Mouse (Mus musculus): Measurements from ENCODE around the gene Sptbn4. TPM values are rescaled to one million over a fixed set of nuclear protein-coding genes. Genes with fewer than 3 reads are reported as not detected.

The Sptbn4 gene
- polyA plus RNA-seq, 1 experiment from 2014 or later = 0.51 TPM

DNA sequence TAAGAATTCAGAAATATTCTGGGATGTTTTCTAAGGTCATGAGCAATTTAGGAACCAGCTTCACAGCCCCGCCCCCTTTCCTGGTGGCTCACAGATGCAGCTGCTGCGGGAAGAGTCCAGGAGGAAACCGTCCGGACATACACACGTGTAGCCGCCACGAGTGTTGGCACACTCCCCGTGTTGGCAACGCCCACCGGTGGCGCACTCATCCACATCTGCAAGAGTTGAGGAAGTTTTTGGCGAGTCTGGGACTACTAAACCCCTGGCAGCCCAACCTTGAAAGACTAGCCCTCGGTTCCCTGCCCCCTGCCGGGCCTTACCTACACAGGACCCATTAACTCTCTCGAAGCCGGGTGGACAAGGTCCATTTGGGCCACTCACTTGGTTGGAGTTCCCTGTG is 118.8 kb downstream of the Sptbn4 start:
- ATAC-seq (ENCODE audit: insufficient read depth) (no peak), DNase-seq (no peak)
- Histone ChIP-seq H3K27ac (ENCODE audit: low read depth) (no peak overlapping the region), H3K36me3 (ENCODE audit: insufficient read depth) (peaks cover 22% of the 10 kb centered on the region; the same call in 1 of the 2 replicates), H3K9me3 (ENCODE audit: low read depth, low read length) (no peaks in the 10 kb centered on the region), H3K4me2 (no peak overlapping the region), H3K4me3 (ENCODE audit: low read depth, low read length) (no peak overlapping the region), H3K4me1 (ENCODE audit: insufficient read depth) (peaks cover 20% of the 10 kb centered on the region; the same call in 1 of the 2 replicates), H3K9ac (no peak overlapping the region), H3K27me3 (ENCODE audit: insufficient read depth, low read length) (peaks cover 53% of the 10 kb centered on the region)
- 28% methylated on average over 16 of the region's 16 CpGs for WGBS
- TF ChIP-seq CTCF (IDR thresholded peaks at IDR 0.05; ENCODE audit: low read depth) = no peak

GRCm38 (mm10) chr7:27328161-27328560 is 119.3 kb downstream of the Sptbn4 start:
- ATAC-seq (ENCODE audit: insufficient read depth) = no peak
- Histone ChIP-seq H3K27ac (ENCODE audit: low read depth) (no peak overlapping the region), H3K9me3 (ENCODE audit: low read depth, low read length) (no peaks in the 10 kb centered on the region), H3K4me1 (ENCODE audit: insufficient read depth) (peaks cover 20% of the 10 kb centered on the region; the same call in 1 of the 2 replicates), H3K4me3 (ENCODE audit: low read depth, low read length) (no peak overlapping the region), H3K4me2 (no peak overlapping the region), H3K27me3 (ENCODE audit: insufficient read depth, low read length) (peaks cover 51% of the 10 kb centered on the region), H3K36me3 (ENCODE audit: insufficient read depth) (peaks cover 22% of the 10 kb centered on the region; the same call in 1 of the 2 replicates), H3K9ac (no peak overlapping the region)
- DNase-seq = no peak
- 77% methylated on average over 11 of the region's 11 CpGs for WGBS
- no peak for TF ChIP-seq CTCF (IDR thresholded peaks at IDR 0.05; ENCODE audit: low read depth)

- Histone ChIP-seq H3K4me3 (ENCODE audit: low read depth, low read length) (no peak overlapping the region), H3K36me3 (ENCODE audit: insufficient read depth) (peaks cover 23% of the 10 kb centered on the region; the same call in 1 of the 2 replicates), H3K9me3 (ENCODE audit: low read depth, low read length) (no peaks in the 10 kb centered on the region), H3K27ac (ENCODE audit: low read depth) (no peak overlapping the region), H3K27me3 (ENCODE audit: insufficient read depth, low read length) (peaks cover 44% of the 10 kb centered on the region), H3K4me2 (no peak overlapping the region), H3K4me1 (ENCODE audit: insufficient read depth) (peaks cover 20% of the 10 kb centered on the region; the same call in 1 of the 2 replicates), H3K9ac (no peak overlapping the region)
- TF ChIP-seq CTCF (IDR thresholded peaks at IDR 0.05; ENCODE audit: low read depth) = no peak
- no peak for ATAC-seq (ENCODE audit: insufficient read depth)
- no peak for DNase-seq
- 92% methylated on average over 8 of the region's 8 CpGs for WGBS
Observed at GRCm38 (mm10) chr7:27327500-27327899, 120.0 kb downstream of the Sptbn4 start.

DNA sequence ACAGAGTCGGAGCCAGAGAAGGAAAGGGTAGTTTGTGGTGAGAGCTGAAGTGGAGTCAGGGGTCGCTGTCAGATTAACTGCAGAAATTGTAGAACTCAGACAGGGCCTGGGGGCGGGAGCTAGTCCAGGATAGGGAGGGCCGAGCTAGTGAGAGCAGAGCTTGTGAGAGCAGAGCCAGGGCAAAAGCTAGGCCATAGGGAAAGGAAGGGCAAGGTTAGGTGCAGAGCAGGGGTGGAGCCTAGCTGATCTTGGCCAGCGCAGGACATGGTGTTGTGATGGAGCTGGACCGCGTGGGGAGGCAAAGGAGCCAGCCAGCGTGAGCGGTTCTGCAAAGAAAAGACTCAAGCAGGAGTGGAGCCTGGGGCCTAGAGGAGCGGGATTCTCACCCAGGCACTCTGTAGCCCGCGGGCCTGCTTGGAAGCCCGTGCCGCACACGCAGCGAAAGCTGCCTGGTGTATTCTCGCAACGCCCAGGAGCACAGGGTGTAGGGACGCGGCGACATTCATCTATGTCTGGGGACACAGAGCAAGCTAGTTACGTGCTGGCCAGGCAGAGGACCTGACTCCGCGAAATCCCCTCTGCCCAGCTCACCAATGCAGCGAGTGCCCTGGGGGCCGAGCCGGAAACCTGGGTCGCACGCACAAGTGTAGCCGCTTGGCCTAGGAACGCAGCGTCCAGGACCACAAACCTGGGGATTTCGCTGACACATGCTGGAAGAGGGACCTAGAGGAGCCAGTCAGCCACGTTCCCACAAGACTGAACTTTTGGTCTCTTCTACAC is 121.2 kb downstream of the Sptbn4 start:
- 43% methylated on average over 34 of the region's 34 CpGs for WGBS
- Histone ChIP-seq H3K27ac (ENCODE audit: low read depth) (peak overlapping the region; percentile 55; the same call in 1 of the 2 replicates), H3K9me3 (ENCODE audit: low read depth, low read length) (no peaks in the 10 kb centered on the region), H3K4me1 (ENCODE audit: insufficient read depth) (peaks cover 20% of the 10 kb centered on the region; the same call in 1 of the 2 replicates), H3K4me3 (ENCODE audit: low read depth, low read length) (peak overlapping the region; percentile 23; the same call in 1 of the 2 replicates), H3K4me2 (peak overlapping the region; percentile 57), H3K9ac (peak overlapping the region; percentile 28; the same call in 1 of the 2 replicates), H3K36me3 (ENCODE audit: insufficient read depth) (peaks cover 32% of the 10 kb centered on the region; the same call in 1 of the 2 replicates), H3K27me3 (ENCODE audit: insufficient read depth, low read length) (peaks cover 36% of the 10 kb centered on the region)
- DNase-seq (no peak), ATAC-seq (ENCODE audit: insufficient read depth) (peak; percentile 13; the same call in 1 of the 2 replicates)
- no peak for TF ChIP-seq CTCF (IDR thresholded peaks at IDR 0.05; ENCODE audit: low read depth)

GRCm38 (mm10) chr7:27325697-27326096 is 121.8 kb downstream of the Sptbn4 start:
- Histone ChIP-seq H3K27ac (ENCODE audit: low read depth) (peak overlapping the region; percentile 55), H3K9ac (peak overlapping the region; percentile 28; the same call in 1 of the 2 replicates), H3K4me2 (peak overlapping the region; percentile 57), H3K4me1 (ENCODE audit: insufficient read depth) (peaks cover 20% of the 10 kb centered on the region; the same call in 1 of the 2 replicates), H3K36me3 (ENCODE audit: insufficient read depth) (peaks cover 37% of the 10 kb centered on the region), H3K27me3 (ENCODE audit: insufficient read depth, low read length) (peaks cover 36% of the 10 kb centered on the region), H3K4me3 (ENCODE audit: low read depth, low read length) (peak overlapping the region; percentile 23), H3K9me3 (ENCODE audit: low read depth, low read length) (no peaks in the 10 kb centered on the region)
- ATAC-seq (ENCODE audit: insufficient read depth) (peak; percentile 74), DNase-seq (peak; percentile 88)
- 4% methylated on average over 24 of the region's 24 CpGs for WGBS
- TF ChIP-seq CTCF (IDR thresholded peaks at IDR 0.05; ENCODE audit: low read depth) = no peak

- peaks cover 17% of the 10 kb centered on the region; the same call in 1 of the 2 replicates for H3K4me1 ChIP-seq (ENCODE audit: insufficient read depth)
- H3K4me2 ChIP-seq = peak overlapping the region; percentile 57
- TF ChIP-seq CTCF (IDR thresholded peaks at IDR 0.05; ENCODE audit: low read depth) = no peak
- H3K9ac ChIP-seq = no peak overlapping the region
- ATAC-seq (ENCODE audit: insufficient read depth) (no peak), DNase-seq (no peak)
- WGBS = 51% methylated on average over 19 of the region's 20 CpGs
- H3K27ac ChIP-seq (ENCODE audit: low read depth) = no peak overlapping the region
- peaks cover 32% of the 10 kb centered on the region for H3K27me3 ChIP-seq (ENCODE audit: insufficient read depth, low read length)
- no peak overlapping the region; the same call in 1 of the 2 replicates for H3K4me3 ChIP-seq (ENCODE audit: low read depth, low read length)
- peaks cover 37% of the 10 kb centered on the region for H3K36me3 ChIP-seq (ENCODE audit: insufficient read depth)
- no peaks in the 10 kb centered on the region for H3K9me3 ChIP-seq (ENCODE audit: low read depth, low read length)
Observed at GRCm38 (mm10) chr7:27324928-27325327, 122.6 kb downstream of the Sptbn4 start.

DNA sequence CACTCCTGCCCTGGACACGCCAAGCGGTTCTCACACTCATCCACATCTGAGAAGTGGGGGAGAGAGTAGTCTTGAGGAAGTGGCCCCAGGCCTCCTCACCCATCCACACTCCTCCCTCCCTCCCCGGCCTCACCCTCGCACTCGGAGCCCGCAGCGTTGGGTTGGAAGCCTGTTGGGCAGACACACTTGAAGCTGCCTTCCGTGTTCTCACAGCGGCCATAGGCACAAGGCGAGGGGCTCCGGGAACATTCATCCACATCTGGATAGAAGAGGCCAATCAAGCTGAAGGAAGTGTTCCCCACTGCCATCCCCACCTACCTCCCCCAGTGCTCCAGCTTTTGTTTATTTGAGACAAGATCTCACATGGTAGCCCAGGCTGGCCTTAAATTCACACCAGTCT is 123.3 kb downstream of the Sptbn4 start:
- no peak for TF ChIP-seq CTCF (IDR thresholded peaks at IDR 0.05; ENCODE audit: low read depth)
- Histone ChIP-seq H3K36me3 (ENCODE audit: insufficient read depth) (peaks cover 40% of the 10 kb centered on the region), H3K4me1 (ENCODE audit: insufficient read depth) (peaks cover 13% of the 10 kb centered on the region; the same call in 1 of the 2 replicates), H3K27ac (ENCODE audit: low read depth) (no peak overlapping the region), H3K27me3 (ENCODE audit: insufficient read depth, low read length) (peaks cover 26% of the 10 kb centered on the region), H3K4me2 (no peak overlapping the region), H3K9ac (no peak overlapping the region), H3K4me3 (ENCODE audit: low read depth, low read length) (no peak overlapping the region), H3K9me3 (ENCODE audit: low read depth, low read length) (no peaks in the 10 kb centered on the region)
- 98% methylated on average over 11 of the region's 11 CpGs for WGBS
- no peak for DNase-seq
- no peak for ATAC-seq (ENCODE audit: insufficient read depth)
